Mouse (Mus musculus) brain, adult 2 months (tissue): ENCODE data around the gene Hoxb6.

ENCODE experiments used
- DNase-seq: peaks from one replicate; pipeline ENCODE4 v3.0.0; 2011; ENCODE audit warnings: low read depth, low spot score

Gene Hoxb6

GRCm38 (mm10) chr11:96316696-96317607, 24.7 kb downstream of the Hoxb6 start:
- DNase-seq, result no peak

DNA sequence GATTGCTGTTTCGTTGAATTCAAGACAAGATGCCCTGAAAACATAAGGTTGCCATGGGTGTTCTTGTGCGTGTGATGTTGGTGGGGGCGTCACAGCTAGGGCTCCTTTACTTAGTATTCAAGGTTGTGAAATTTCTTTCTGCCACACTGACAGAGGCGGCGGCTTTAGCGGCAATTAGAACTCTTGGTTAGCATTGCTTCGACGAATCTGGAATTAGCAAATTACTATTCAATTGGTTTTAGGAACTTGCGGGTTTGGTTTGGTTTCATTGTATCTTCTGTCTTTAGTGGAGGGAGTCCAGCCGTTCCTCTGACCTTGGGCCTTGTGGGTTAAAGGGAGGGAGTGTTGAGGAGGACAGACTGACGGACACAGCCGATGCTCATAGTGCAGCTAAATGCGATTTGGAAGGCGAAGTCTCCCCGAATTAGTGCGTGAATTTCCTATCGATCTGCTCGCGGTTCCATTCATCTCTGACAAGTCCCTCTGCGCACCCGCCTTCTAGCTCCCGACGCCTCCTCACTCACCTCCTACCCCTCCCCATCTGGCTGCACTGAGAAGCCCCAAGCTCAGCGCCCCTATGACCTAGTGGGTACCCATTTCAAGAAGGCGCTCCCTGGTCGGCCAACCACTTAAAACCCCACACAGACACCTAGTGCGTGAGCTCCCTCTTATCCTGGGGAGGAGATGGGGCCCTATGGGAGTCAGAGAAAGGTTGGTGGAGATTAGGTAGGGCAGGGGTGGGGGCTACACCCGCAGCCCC, 25.5 kb downstream of the Hoxb6 start, which contains the start of gene Hoxb4:
Hoxb4 (plus strand) TSS at position 660 of the 760 bp plus-strand sequence.
- no peak for DNase-seq

DNA sequence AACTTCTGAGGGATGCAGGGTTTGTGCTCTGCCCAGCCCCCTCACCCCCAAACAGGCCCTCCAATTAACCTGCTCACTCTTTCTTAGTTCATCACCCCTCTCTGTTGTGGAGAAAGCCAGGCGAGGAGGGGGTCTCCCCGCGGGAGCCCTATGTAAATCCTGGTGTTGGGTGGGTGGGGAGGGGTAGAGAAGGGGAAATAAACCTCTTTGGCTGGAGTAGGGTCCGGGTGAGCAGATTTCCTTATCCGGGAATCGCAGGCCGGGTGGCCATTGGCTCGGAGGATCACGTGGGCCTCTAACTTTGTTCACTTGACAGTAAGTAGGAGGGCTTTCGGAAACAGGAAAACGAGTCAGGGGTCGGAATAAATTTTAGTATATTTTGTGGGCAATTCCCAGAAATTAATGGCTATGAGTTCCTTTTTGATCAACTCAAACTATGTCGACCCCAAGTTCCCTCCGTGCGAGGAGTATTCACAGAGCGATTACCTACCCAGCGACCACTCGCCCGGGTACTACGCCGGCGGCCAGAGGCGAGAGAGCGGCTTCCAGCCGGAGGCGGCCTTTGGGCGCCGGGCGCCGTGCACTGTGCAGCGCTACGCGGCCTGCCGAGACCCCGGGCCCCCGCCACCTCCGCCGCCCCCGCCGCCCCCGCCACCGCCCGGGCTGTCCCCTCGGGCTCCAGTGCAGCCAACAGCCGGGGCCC, 26.2 kb downstream of the Hoxb6 start:
- DNase-seq, result peak; percentile 12

DNA sequence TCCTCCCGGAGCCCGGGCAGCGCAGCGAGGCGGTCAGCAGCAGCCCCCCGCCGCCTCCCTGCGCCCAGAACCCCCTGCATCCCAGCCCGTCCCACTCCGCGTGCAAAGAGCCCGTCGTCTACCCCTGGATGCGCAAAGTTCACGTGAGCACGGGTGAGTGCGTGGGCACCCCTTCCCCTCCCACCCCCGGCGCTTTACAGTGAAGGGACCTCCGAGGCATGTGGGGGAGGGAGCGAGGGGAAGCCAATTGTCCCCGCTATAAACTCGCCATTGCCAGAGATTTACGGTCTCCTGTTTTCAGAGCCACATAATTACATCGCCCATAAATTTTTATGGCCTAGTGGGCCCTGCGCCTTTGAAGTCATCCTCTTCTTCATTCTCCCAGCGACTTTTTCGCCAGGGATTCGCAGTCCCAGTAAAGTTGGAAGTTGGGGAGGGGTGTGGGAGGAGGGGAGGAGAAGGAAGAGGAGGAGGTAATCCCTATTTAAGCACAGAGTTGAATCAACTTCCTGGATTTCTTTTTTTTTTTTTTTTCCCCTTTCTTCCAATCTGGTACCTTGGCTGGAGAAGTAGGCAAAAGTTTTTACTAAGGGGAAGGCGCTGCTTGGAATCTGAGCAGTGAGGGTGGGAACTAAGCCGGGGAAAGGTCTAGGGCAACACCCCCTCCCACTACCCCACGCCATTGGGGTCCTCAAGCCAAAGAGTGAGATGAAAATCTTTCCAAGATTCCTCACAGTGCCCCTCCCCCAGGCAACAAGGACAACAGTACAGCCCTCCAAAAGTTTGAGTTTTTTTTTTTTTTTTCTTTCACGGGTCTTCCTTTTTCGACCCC, 27.0 kb downstream of the Hoxb6 start:
- DNase-seq, result no peak

- no peak for DNase-seq
Measured at GRCm38 (mm10) chr11:96319910-96320309, 27.6 kb downstream of the Hoxb6 start.

GRCm38 (mm10) chr11:96320688-96321087, 28.4 kb downstream of the Hoxb6 start:
- DNase-seq, result no peak

GRCm38 (mm10) chr11:96321846-96322245, 29.6 kb downstream of the Hoxb6 start:
- no peak for DNase-seq

GRCm38 (mm10) chr11:96322738-96323137, 30.5 kb downstream of the Hoxb6 start:
- DNase-seq, result no peak

GRCm38 (mm10) chr11:96323154-96323553, 30.9 kb downstream of the Hoxb6 start, which contains the start of gene Hoxb3:
TSS of gene Hoxb3 (plus strand) at chr11:96323326.
- DNase-seq, result no peak

DNA sequence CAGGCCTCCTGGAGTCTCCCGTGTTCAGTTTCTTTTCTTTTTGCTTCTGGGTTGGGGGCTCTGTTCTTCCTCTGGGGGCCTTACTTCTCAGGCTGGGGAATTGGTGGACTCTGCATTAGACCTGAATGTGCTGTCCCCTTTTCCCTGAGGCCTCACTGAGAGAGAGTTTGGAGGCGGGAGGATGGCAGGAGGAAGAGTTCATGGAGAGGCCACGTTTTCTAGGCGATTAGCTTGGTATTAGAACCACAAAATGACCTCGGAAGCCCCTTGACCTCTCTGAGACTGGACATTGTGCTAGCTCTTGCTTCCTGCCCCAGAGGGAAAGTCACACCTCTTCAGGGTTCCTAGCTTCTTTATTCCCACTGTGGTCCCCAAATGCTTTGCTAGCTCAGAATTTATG, 31.8 kb downstream of the Hoxb6 start:
- DNase-seq, result no peak

GRCm38 (mm10) chr11:96324965-96325364, 32.7 kb downstream of the Hoxb6 start:
- no peak for DNase-seq

- no peak for DNase-seq
Measured at GRCm38 (mm10) chr11:96325747-96326212, 33.5 kb downstream of the Hoxb6 start.

- DNase-seq, result no peak
Measured at GRCm38 (mm10) chr11:96326705-96327104, 34.4 kb downstream of the Hoxb6 start.

- DNase-seq, result no peak
Measured at GRCm38 (mm10) chr11:96327122-96327521, 34.8 kb downstream of the Hoxb6 start.

GRCm38 (mm10) chr11:96327750-96328149, 35.5 kb downstream of the Hoxb6 start:
- no peak for DNase-seq

GRCm38 (mm10) chr11:96328605-96329004, 36.3 kb downstream of the Hoxb6 start:
- no peak for DNase-seq

DNA sequence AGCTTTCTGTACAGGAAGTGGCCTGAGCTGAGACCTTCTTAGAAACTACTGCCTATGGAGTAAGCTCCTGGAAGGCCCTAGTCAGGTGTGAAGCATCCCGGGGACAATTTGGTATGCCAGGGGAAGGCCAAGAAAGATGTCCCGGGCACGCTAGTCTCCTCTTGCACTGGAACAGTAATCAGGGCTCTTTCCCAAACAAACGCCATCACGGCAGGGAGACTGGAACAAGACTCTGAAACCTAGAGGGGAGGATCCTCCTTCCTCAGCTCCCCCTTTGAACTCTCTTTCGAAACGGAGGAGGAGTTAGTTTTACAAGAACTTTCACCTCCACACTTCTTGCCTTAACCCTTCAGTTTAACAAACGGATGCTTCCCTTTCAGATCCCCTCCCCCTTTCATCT, 39.8 kb downstream of the Hoxb6 start:
- DNase-seq, result no peak

DNA sequence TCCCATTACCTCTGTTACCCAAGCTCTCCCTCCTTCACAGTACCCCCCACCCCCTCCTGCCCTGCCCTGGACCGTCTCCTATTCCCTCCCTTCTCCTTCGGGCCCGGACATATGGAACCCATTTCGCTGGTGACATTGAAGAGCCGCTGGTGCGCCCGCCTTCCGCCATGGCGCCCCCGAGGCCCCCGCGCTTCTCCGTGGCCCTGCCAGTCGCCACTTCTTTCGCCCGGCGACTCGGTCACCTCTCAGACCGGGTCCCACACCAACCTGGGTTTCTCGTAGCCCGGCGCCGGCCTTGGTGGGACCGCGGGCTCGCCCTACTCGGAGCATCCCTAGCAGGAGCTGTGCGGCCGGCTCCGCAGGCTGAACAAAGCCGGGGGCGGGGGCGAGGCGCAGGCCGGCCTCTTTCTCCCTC, 40.3 kb downstream of the Hoxb6 start:
- DNase-seq, result no peak

GRCm38 (mm10) chr11:96333241-96334001, 41.1 kb downstream of the Hoxb6 start:
- DNase-seq, result no peak

GRCm38 (mm10) chr11:96334002-96334364, 41.7 kb downstream of the Hoxb6 start:
- DNase-seq, result no peak
